Mouse (Mus musculus) liver, embryonic 16.5 days (tissue): ENCODE measurements around the gene Elmo1. TPM values are rescaled to one million over a fixed set of nuclear protein-coding genes. Genes with fewer than 3 reads are reported as not detected.

Source experiments
- ATAC-seq: fragments of 200-750 bp; cut with Nextera tagmentation; 2 replicates; pipeline ENCODE4 v1.8.0; 2017; ENCODE audit warnings: low read depth, mild to moderate bottlenecking, moderate number of reproducible peaks, moderate library complexity
- H3K27ac ChIP-seq: fragments of 300-500 bp; sonication (generic); 2 replicates; pipeline ENCODE4 v1.5.1; 2014; ENCODE audit warnings: mild to moderate bottlenecking, low read length
- H3K27me3 ChIP-seq: fragments of 300-500 bp; sonication (generic); 2 replicates; pipeline ENCODE4 v1.6.1; 2014; ENCODE audit warnings: low read depth, low read length, mixed read lengths; ENCODE audit not compliant: control insufficient read depth, insufficient read depth
- H3K36me3 ChIP-seq: fragments of 300-500 bp; sonication (generic); 2 replicates; pipeline ENCODE4 v1.6.1; 2014; ENCODE audit warnings: mild to moderate bottlenecking; ENCODE audit not compliant: control insufficient read depth, insufficient read depth
- H3K4me1 ChIP-seq: fragments of 300-500 bp; sonication (generic); 2 replicates; pipeline ENCODE4 v1.6.1; 2014; ENCODE audit warnings: low read depth, low read length, mixed read lengths; ENCODE audit not compliant: control insufficient read depth
- H3K4me2 ChIP-seq: fragments of 300-500 bp; sonication (generic); 2 replicates; pipeline ENCODE4 v1.6.1; 2014; ENCODE audit warnings: low read depth, low read length, mixed read lengths
- H3K4me3 ChIP-seq: fragments of 300-500 bp; sonication (generic); 2 replicates; pipeline ENCODE4 v1.5.1; 2014; ENCODE audit warnings: low read depth, mild to moderate bottlenecking, low read length
- H3K9ac ChIP-seq: fragments of 300-500 bp; sonication (generic); 2 replicates; pipeline ENCODE4 v1.6.1; 2014; ENCODE audit warnings: low read depth, low read length
- H3K9me3 ChIP-seq: fragments of 300-500 bp; sonication (generic); replicated peaks from 2 replicates; pipeline ENCODE4 v1.6.1; 2016; ENCODE audit warnings: low read length; ENCODE audit not compliant: control insufficient read depth
- WGBS: fragments of 180-500 bp; shearing (Covaris S2); extraction: QIAGEN DNeasy Blood & Tissue Kit; methylation state at CpG from one replicate; pipeline ENCODE4 v1.1.7; 2014; ENCODE audit not compliant: insufficient replicate concordance; 5-methylcytosine and 5-hydroxymethylcytosine counted together
- polyA plus RNA-seq: library from polyadenylated mRNA; unstranded; fragments of >200 nt; fragmentation: Nextera tagmentation; extraction: Ambion mirVana; gene quantifications from 2 replicates; pipeline ENCODE4 v1.2.1, GENCODE M21; 2015

Elmo1 gene
- polyA plus RNA-seq, 1 experiment from 2014 or later: 5.8 TPM

- Histone ChIP-seq H3K4me2 (no peak overlapping the region), H3K36me3 (no peaks in the 10 kb centered on the region), H3K27me3 (no peaks in the 10 kb centered on the region; the same call in 1 of the 2 replicates), H3K4me3 (no peak overlapping the region), H3K9ac (no peak overlapping the region), H3K27ac (no peak overlapping the region), H3K4me1 (peaks cover 37% of the 10 kb centered on the region), H3K9me3 (no peaks in the 10 kb centered on the region)
- ATAC-seq: no peak
Measured at GRCm38 (mm10) chr13:20136753-20137152, 46.4 kb downstream of the Elmo1 start.

- Histone ChIP-seq H3K9ac (no peak overlapping the region), H3K4me3 (no peak overlapping the region), H3K4me2 (no peak overlapping the region), H3K27ac (no peak overlapping the region), H3K4me1 (peaks cover 22% of the 10 kb centered on the region), H3K36me3 (no peaks in the 10 kb centered on the region), H3K9me3 (no peaks in the 10 kb centered on the region), H3K27me3 (no peaks in the 10 kb centered on the region; the same call in 1 of the 2 replicates)
- ATAC-seq: peak; percentile 85
- 13% methylated on average over 3 of the region's 3 CpGs for WGBS
Measured at GRCm38 (mm10) chr13:20138466-20138865, 48.1 kb downstream of the Elmo1 start.

DNA sequence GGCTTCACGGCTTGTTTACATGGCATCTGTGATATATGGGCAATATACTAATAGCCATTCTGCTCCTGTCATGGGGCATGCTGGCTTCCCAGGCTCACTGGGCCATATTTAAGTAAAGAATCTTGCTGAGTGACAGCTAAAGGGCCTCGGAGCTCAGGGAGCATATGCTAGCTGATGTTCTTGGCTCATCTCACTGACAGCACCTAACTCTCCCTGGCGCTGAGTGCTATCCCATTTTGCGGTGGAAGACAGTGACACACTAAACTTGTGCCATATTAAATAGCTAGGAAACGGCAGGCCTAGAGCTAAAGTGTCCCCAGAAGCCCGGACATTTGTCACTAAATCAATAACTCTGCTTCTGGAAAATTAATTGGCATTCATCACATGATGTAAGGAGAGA is 48.7 kb downstream of the Elmo1 start:
- H3K9me3 ChIP-seq: no peaks in the 10 kb centered on the region
- H3K4me3 ChIP-seq: no peak overlapping the region
- 47% methylated on average over 6 of the region's 6 CpGs for WGBS
- H3K36me3 ChIP-seq: no peaks in the 10 kb centered on the region
- H3K9ac ChIP-seq: no peak overlapping the region
- H3K4me2 ChIP-seq: no peak overlapping the region
- peaks cover 17% of the 10 kb centered on the region for H3K4me1 ChIP-seq
- H3K27ac ChIP-seq: no peak overlapping the region
- no peak for ATAC-seq
- H3K27me3 ChIP-seq: no peaks in the 10 kb centered on the region; the same call in 1 of the 2 replicates

- Histone ChIP-seq H3K27ac (no peak overlapping the region), H3K4me3 (no peak overlapping the region), H3K9ac (no peak overlapping the region), H3K9me3 (no peaks in the 10 kb centered on the region), H3K36me3 (no peaks in the 10 kb centered on the region), H3K4me2 (no peak overlapping the region), H3K4me1 (peaks cover 17% of the 10 kb centered on the region), H3K27me3 (no peaks in the 10 kb centered on the region; the same call in 1 of the 2 replicates)
- WGBS: 49% methylated on average over 4 of the region's 4 CpGs
- no peak for ATAC-seq
Measured at GRCm38 (mm10) chr13:20139825-20140665, 49.6 kb downstream of the Elmo1 start.

GRCm38 (mm10) chr13:20142637-20143036 is 52.2 kb downstream of the Elmo1 start:
- Histone ChIP-seq H3K27me3 (no peaks in the 10 kb centered on the region; the same call in 1 of the 2 replicates), H3K9ac (no peak overlapping the region), H3K9me3 (no peaks in the 10 kb centered on the region), H3K27ac (no peak overlapping the region), H3K36me3 (no peaks in the 10 kb centered on the region), H3K4me3 (no peak overlapping the region), H3K4me1 (peaks cover 25% of the 10 kb centered on the region), H3K4me2 (no peak overlapping the region)
- no peak for ATAC-seq
- 67% methylated on average over 1 of the region's 1 CpGs for WGBS

DNA sequence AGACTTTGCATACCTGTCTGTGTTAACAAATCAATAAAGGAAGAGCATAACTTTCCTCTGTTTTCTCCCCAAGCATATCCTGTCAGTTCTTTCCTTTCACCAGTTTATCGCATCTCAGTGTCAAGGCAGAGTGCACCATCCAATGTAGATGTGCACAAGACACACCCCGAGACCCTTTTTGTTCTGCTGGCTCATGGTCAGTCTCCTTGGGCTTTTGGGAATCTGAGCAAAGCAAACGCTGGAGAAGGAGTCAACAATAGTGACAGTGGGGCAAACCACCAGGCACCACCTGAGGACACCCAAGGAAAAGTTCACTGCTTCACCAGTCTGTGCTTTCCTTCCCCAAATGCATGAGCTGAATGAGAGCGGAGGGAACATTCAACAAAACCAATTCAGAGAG is 56.5 kb downstream of the Elmo1 start:
- H3K27me3 ChIP-seq: no peaks in the 10 kb centered on the region
- H3K4me1 ChIP-seq: peaks cover 49% of the 10 kb centered on the region
- no peak overlapping the region for H3K9ac ChIP-seq
- no peaks in the 10 kb centered on the region for H3K9me3 ChIP-seq
- WGBS: 76% methylated on average over 4 of the region's 4 CpGs
- no peak for ATAC-seq
- H3K4me2 ChIP-seq: no peak overlapping the region
- H3K27ac ChIP-seq: no peak overlapping the region
- no peaks in the 10 kb centered on the region for H3K36me3 ChIP-seq
- H3K4me3 ChIP-seq: no peak overlapping the region

GRCm38 (mm10) chr13:20147736-20148135 is 57.3 kb downstream of the Elmo1 start:
- H3K4me1 ChIP-seq: peaks cover 54% of the 10 kb centered on the region
- H3K36me3 ChIP-seq: no peaks in the 10 kb centered on the region
- H3K27ac ChIP-seq: peak overlapping the region; percentile 26; the same call in 1 of the 2 replicates
- H3K4me3 ChIP-seq: no peak overlapping the region
- H3K4me2 ChIP-seq: no peak overlapping the region
- H3K9ac ChIP-seq: no peak overlapping the region
- 57% methylated on average over 4 of the region's 4 CpGs for WGBS
- no peaks in the 10 kb centered on the region for H3K9me3 ChIP-seq
- peak; percentile 1; the same call in 1 of the 2 replicates for ATAC-seq
- H3K27me3 ChIP-seq: no peaks in the 10 kb centered on the region

GRCm38 (mm10) chr13:20150130-20150835 is 59.9 kb downstream of the Elmo1 start:
- H3K36me3 ChIP-seq: no peaks in the 10 kb centered on the region
- H3K9ac ChIP-seq: peak overlapping the region; percentile 50
- H3K4me3 ChIP-seq: peak overlapping the region; percentile 16
- peak overlapping the region; percentile 53 for H3K4me2 ChIP-seq
- no peaks in the 10 kb centered on the region for H3K27me3 ChIP-seq
- no peaks in the 10 kb centered on the region for H3K9me3 ChIP-seq
- H3K4me1 ChIP-seq: peaks cover 49% of the 10 kb centered on the region
- H3K27ac ChIP-seq: peak overlapping the region; percentile 85
- 22% methylated on average over 11 of the region's 11 CpGs for WGBS
- ATAC-seq: peak; percentile 98
